Mouse (Mus musculus): ENCODE measurements around the gene Celf1.
"Not testable (repeated sequence)": the region's sequence is repeated elsewhere in the genome, so short reads cannot be mapped to it uniquely, and the experiment has no call there.

Gene Celf1

DNA sequence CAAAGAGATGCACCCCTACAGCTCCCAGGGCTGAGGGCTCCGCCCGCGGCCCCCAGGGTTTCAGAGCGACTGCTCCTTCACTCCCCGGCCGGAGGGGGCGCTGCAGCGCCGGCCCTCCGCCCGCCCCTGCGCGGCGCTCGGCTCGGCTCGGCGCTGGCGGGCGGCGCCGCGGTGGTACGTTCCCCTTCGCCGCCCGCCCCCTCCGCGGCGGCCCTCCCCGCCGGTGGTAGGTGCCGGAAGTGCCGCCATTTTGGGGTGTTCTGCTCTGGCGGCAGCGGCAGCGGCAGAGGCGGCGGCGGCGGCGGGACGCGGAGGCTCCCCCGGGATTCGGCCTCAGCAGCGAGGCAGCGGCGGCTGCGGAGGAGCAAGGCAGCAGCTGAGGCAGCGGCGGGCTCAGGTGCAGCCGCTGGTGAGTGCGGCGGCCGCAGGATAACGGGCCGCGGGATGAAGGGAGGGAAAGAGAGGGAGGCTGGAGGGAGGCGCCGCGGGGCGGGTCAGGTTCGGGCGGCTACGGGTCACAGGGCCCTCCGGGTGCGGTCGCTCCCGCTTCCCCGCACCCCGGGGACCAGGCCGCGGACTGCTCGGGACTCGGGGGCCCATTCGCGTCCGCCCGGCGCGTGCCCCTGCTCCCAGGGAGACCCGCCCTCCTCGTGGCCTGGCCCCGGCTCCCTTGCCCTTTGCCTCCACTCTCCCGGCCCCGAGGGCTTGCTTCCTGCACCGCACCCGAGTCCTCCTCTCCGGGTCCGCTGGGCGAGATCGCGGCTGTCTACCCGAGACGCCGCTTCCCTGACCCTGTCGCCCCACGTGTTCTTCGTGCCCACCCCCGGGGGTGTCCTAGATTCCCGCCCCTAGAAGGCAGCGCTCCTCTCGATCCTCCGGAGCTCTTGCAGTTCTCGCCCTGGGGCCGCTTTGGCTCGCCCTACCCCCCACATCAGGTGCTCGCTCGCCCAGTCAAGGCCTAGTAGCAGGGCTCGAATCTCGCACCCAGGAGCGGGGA is at the start of gene Celf1:
TSS of gene Celf1 (plus strand) at position 150 of the 997 bp plus-strand sequence.
- DNase-seq (ENCODE audit: low spot score in 2 of 2): peak; percentile 73 to 76

DNA sequence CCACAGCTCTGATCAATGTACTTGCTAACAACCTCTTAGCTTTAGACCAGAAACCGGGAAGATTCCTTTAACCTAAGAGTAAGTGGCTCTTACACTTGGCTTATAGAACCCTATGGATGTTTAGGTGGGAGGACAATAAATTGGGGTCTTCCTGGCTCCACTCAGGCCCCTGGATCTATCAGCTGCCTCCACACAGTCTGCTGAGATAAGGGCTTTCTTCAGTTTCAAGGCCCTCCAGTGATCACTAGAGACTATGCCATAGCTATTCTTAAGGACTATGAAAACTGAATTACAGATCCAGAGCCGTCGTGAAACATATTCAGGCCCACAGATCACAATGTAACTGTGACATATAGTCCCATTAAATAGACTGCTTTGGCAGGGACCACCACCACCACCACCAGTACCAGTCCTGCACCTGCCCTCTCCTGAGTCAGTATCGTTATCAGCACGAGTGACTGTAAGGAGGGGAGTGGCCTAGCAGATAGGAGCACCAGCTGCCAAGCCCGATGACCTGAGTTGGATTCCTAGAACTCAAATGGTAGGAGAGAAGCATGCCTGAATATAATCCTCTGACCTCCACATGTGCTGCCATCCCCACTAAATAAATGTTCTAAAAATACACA is 46.4 kb upstream of the Celf1 start:
- DNase-seq (ENCODE audit: low spot score in 2 of 2): no peak

DNA sequence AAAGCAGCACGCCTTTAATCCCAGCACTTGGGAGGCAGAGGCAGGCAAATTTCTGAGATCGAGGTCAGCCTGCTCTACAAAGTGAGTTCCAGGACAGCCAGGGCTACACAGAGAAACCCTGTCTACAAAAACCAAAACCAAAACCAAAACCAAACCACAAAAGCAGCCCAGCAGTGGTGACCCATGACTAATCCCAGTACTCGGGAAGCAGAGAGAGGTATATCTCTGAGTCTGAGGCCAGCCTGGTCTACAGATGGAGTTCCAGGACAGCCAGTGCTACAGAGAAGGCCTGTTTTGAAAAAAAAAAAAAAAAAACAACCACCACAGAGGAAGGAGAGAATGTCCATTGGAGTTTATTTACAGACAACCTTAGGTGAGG is 45.9 kb upstream of the Celf1 start:
- not testable (repeated sequence) for DNase-seq (ENCODE audit: low spot score in 2 of 2)

DNA sequence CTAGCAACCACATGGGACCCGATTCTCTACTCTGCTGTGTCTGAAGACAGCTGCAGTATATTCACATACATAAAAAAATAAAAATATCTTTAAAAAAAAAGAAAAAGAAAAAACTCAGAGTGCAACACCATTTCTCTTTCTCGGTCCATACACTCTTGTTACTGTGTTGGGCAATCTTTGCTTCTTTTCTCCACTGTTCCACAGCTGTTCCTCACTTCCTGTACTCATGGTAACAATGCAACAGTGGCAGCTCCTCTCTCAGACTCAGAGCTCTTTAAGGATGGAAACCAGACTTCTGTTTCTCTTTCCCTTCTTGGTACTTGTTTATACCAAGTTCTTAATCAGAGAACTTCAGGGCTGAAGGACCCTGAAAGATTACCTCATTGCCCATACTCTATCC is 36.8 kb upstream of the Celf1 start:
- DNase-seq (ENCODE audit: low spot score in 2 of 2): no peak

DNA sequence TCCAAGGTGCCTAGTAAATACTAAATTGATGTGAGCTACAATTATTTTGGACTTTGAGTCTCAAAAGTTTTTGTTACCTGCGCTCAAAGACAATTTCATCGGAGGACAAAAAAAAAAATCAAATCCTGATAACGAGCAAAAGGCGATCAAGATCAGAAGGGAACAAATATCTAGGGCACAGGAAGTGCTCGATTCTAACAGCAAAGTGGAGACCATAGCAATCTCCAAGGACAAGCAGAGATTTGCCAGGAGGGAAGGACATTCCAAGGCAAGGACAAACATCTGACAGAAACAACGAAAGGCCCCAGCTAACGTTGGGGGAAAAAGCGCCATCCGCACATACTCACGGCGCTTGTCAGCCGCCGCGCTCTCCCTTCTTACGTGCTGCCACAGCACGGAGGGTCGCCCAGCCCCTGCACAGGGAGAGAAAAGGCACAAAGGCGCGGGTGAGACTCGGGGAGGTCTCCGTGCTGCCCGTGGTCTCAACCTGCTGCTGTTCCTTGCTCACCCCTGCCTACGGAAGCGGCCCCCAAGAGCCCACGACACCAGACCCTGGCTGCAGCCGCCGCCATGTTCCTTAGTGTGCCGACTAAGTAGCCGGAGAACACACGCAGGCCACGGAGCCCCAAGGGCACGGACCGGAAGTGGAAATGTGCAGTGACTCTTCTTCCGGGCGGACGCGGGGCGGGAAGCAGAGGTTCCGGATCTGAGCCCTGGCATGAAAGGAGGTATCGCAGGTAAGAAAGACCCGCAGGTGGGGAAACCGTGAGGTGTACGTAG is 35.9 kb upstream of the Celf1 start, which contains the start of the genes Kbtbd4 and Ndufs3:
TSS of gene Kbtbd4 (plus strand) at position 665 of the 780 bp plus-strand sequence.
TSS of gene Ndufs3 (minus strand) at position 752 of the 780 bp plus-strand sequence.
- peak; percentile 81 to 88 for DNase-seq (ENCODE audit: low spot score in 2 of 2)

DNA sequence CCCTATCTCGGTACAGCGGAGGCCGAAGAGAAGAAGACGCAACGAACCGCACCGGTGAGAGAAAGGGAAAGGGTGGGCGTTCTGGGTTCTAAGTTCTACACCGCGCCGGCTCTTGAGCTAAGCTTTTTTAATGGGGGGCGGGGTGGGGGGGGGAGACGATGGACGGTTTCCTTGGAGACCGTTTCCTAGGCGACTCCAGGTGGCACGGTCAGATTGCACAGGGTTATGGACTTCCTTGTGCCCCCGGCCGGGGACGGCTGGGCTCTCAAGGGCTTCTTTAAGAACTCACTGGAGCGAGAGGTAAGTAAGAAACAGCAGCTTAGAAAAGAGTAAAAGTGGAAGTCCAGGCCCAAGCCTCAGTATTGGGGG is 35.3 kb upstream of the Celf1 start:
- DNase-seq (ENCODE audit: low spot score in 2 of 2): no peak

DNA sequence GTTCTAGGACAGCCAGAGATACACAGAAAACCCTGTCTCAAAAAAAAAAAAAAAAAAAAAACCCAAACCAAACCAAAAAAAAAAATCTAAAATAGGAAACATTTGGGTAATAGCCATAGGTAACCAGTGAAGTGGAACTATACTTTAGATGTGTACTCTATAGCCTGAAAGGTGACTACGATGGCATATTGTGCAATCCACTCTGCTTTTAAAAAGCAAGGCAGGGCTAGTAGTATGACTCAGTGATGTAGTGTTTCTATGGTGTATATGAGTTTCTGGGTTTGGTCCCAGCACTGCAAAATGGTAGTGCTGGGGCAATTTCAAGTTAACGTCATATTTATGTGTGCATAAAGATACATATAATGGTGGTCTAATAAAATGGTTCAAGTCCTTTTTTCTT is 33.5 kb upstream of the Celf1 start:
- DNase-seq (ENCODE audit: low spot score in 2 of 2): no peak

DNA sequence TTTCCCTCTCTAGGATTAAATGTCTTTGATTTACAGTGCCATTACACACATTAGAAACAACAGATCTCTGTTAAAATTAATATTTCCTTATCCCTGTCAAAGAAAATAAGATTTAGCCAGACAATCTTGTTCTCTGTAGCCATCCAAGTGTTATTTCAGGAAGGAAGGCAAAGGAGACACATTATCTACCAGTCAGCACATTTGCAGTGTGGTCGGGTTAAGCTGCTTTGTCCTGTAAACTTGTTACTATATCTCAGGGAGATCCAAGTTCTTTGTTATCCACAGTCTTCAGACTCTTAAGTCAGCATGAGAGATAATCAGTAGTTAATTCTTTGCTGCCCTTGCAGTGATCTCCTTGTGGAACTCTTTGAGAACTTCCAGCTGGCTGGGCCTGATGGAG is 29.3 kb upstream of the Celf1 start:
- DNase-seq (ENCODE audit: low spot score in 2 of 2): no peak

DNA sequence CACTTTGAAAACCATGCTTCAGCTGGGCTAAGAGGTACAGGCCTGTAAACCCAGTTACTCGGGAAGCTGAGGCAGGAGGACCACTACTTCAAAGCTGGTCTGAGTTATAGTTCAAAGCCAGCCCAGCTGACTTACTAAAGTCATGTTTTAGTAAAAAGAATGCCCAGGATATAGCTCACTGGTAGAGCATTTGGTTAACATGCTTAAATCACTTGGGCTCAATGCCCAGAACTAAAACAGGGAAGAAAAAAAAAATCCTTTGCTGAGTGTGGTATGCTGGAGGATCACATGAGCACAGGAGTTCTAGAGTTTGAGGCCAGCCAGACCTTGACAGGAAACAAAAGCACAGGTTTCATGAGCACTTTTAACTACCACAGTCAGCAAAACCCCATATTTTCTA is 28.5 kb upstream of the Celf1 start:
- DNase-seq (ENCODE audit: low spot score in 2 of 2): no peak

DNA sequence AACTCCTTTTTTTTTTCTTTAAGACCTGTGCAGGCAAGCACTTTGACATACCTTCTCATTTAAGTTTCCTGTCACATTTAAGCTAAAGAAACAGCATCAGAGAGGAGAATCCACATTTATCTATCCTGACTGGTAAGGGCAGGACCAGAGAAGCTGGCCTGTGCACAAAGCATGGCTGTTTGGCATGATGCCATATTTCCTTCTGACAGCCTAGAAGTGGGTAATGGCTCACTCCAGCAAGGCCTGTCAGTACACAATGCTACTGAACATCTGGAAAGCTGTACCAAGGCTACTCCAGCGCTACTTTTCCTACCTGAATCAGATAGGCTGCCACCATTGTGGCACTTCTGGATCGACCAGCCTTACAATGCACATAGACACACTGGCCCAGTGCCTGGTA is 26.5 kb upstream of the Celf1 start:
- no peak for DNase-seq (ENCODE audit: low spot score in 2 of 2)

DNA sequence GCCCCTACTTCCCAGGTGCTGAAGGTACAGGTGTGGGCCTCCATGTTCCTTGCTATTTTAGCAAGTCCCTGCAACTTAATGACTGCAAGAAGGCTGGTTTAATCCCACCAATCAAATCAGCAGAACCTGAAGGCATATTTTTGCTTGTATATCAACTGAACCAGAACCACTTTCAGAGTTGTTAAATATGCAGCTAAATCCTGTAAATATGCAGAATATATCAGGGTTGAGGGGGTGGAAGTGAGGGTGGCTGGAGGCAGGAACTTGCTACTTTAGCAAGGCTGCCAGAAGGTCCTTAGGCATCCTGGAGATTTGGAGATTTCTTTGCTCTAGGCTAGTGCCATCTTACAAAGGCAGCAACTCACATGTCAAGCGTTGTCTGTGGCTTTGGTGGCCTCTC is 24.7 kb upstream of the Celf1 start:
- DNase-seq (ENCODE audit: low spot score in 2 of 2): no peak

DNA sequence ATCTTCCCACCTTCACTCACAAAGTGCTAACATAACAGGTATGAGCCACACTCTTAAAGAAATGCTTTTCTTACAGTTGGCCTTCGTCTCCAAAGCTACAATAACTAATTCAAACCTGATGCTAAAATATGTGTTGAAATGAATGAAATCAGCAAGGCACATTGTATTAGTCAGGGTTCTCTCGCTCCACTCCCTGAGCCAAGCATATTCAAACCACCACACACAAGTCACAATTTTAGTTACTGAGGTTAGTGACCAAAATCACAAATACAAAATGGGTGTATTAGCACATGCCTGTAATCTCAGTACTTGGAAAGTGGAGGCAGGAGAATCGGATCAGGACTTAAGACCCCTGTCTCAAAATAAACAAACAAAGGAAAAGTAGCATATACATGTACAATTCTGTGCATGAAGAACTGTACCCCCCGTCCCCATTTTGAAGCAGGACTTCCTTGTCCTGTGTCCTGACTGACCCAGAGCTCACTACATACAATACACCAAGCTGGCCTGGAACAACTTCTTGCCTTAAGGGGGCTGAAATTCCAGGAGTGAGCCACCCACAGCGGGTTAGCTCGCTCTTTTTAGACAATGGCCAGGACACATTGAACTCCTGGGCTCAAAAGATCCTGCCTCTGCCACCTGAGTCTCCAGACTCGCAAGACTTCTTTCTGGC is 23.5 kb upstream of the Celf1 start:
- no peak for DNase-seq (ENCODE audit: low spot score in 2 of 2)

DNA sequence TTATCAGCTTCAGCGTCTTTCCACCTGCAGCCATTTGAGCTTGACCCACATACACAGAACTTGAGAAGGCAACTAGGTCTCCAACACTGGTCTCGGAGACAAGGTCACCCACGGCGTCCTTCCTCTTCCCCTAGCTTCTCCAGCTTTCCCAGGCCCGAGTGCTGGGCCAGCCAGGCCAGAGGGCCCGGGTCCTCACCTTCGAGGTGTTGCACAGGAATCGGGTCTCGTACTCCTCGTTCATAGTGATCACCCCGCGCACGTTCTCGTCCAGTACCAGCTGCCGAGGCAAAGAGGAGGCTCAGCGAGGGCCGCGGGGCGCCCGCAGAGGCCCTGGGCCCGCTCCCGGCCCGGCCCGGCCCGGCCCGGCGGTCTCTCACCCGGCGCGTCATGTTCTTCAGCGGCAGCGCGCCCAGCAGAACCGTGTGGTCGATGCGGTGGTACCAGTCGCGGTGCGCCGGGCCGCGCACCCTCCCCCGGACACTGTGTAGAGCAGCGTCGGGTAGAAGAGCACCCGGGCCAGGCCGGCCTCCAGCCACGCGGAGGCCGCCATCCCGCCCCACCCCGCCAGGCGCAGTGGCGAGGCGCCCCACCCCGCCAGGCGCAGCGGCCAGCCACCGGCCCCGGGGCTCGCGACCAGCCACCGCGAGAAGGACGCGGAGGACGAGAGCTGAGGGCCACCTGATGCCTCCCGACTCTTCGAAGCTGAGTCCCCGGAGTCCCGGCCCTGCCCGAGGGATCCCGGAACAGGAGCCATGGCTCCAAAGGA is 22.8 kb upstream of the Celf1 start:
- peak; percentile 57 to 74 for DNase-seq (ENCODE audit: low spot score in 2 of 2)

DNA sequence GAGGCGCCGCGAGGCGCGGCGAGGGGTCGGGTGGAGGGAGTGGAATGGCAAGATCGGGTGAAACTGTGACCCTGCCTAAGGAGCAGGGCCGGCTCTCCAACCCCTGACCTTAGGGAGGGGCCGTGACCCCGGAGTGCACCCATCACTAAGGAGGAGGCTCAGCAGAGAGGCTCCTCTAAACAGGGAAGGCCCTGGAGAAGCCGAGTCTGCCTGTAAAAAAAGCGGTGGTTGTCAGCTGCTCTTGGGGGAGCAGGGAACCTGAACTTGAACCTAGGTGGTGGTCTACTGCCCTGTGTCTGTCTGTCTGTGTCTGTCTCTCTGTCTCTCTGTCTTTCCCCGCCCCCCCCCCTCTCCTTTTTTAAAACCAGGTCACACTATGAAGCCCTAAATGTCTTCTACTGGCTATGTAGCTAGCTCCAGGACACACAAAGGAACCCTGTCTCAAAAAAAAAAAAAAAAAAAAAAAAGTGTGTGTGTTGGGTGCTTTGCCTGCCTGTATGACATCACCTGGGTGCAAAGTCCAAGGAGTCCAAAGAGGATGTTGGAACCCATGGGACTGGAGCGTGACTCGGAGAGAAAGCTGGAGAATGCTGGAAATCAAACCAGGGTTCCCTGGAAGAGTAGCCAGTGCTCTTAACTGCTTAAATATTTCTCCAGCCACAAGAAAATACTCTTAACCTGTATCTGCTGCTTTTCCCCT is 22.0 kb upstream of the Celf1 start:
- no peak for DNase-seq (ENCODE audit: low spot score in 2 of 2)

DNA sequence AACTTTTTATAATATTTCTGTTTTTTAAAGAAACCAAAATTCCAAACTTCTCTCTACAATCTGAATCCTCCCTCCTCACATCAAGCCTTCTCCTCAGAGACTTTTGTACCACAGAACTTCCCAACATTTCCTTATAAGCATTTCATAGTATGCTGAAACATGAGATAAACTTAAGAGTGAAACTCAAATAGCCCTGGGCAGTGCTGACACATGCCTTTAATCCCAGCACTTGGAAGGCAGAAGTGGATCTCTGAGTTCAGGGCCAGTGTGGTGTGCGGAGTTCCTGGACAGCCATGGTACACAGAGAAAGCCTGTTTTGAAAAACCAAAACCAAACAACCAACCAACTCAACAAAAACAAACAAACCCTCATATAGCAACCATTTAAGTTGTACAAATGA is 19.0 kb upstream of the Celf1 start:
- DNase-seq (ENCODE audit: low spot score in 2 of 2): no peak

DNA sequence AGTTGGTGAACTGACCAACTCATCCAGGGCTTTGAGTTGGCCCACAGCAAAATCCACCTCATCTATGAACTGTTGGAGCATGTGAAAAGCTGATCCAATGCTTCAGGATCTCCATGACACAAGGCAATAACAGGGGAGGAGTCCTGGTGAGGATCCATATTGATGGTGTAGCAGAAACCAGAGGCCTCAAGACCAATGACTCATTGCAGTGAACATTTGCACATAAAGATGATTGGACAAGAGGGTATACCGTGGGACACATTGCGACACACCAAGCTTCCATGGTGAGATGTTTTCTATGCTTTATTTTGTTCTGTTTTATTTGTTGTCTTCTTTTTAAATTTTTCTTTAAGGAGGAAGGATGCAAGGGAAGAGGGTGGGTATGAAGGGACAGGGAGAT is 17.5 kb upstream of the Celf1 start:
- no peak for DNase-seq (ENCODE audit: low spot score in 2 of 2)

DNA sequence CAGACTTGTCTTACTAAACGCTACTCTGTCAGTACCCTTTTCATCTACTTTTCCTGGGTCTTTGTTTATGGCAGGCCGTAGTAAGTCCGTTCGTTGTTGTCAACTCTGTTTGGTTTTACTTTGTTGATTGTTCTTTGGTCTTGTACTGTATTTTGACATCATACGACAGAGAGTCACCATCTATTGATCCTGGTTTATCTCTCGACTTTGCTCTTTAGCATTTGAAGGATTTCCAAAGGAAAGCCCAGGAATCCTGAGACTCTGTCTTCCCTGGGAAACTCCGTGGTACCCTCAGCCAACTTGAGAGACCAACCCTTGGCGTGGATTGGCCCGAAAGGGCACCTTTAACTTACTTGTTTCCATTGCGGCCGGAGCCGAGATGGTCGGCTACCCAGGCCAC is 11.6 kb upstream of the Celf1 start:
- no peak for DNase-seq (ENCODE audit: low spot score in 2 of 2)

DNA sequence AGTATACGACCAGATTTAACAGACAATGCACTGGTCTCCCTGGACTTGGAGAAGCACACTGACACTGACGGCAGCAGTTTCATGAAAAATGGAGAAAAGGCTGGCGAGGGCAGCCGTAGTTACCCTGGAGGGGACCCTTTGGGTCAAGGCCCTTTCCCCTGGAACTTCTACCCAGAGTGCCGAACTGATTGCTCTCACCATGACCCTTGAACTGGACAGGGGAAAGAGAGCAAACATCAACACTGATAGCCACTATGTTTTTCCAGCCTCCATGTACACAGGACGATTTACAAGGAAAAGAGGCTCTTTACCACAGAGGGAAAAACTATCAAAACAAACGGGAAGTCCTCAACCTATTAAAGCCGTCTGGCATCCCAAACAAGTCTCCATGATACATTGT is 8.4 kb upstream of the Celf1 start:
- no peak for DNase-seq (ENCODE audit: low spot score in 2 of 2)

DNA sequence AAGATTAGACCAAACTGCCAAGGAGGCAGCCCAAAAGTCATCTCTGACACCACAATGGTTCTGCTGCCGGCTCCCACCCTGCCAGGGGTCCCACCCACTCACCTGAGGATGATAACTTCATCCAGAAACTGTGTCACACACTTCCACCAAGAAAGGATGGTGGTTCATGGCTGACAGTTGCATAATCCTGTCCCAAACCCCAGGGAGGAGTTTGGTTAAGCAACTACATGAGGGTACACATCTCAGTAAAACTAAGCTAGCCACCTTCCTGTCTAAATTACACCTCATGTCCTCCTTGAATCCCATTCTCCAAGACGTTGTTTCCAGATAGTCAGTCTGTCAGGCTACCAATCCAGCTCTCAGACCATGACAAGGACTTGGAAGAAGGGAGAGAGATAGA is 7.9 kb upstream of the Celf1 start:
- no peak for DNase-seq (ENCODE audit: low spot score in 2 of 2)

DNA sequence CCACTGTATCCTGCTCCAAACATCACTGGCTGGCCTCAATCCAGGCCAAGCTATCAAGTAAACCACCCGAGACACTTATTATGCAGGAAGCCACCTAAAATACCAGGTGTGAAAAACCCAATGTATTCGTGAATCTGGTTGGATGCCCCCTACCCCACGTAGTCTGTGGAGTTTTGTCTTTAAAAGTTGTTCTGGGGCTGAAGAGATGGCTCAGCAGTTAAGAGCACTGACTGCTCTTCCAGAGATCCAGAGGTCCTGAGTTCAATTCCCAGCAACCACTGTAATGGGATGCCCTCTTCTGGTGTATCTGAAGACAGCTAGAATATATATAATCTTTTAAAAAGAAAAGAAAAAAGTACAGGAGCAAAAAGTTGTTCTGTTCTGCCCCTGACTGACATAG is 1.8 kb upstream of the Celf1 start:
- no peak for DNase-seq (ENCODE audit: low spot score in 2 of 2)
